Mouse (Mus musculus) cortical plate, adult 2 months (tissue): ENCODE measurements around the gene Ccdc114.

ENCODE experiments used
- CTCF ChIP-seq: fragments of 200-500 bp; IDR thresholded peaks from 2 replicates; pipeline ENCODE4 v1.5.1; 2011; ENCODE audit warnings: mild to moderate bottlenecking, control low read depth, low read length; ENCODE audit not compliant: insufficient read depth; ENCODE audit errors: extremely low read depth
- POLR2A ChIP-seq: fragments of 200-500 bp; IDR thresholded peaks from 2 replicates; pipeline ENCODE4 v1.6.1; 2011; ENCODE audit warnings: mild to moderate bottlenecking, low read length, control low read depth; ENCODE audit not compliant: insufficient read depth; ENCODE audit errors: extremely low read depth

DNA sequence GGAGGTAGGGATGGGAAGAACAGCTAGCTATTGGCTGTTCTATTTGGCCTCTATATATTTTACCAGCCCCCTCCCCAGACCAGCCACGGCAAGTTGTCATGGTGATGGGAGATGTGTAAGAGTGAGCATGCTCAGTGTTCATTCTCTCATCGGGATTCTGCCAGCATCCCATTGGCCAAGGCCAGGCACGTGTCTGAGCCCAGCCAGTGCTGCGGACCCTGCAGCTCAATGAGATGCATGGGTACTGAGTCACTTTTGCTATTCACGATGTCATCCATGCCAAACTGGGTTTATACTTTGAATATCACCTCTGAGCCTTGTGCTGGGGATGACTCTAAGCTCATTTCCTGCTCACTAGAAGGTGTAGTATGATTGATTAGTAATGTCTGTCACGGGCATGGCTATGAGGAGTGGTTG is 49.4 kb downstream of the Ccdc114 start:
- TF ChIP-seq POLR2A: no peak
- TF ChIP-seq CTCF: no peak
